Mouse (Mus musculus) embryo, embryonic 9.5 days (tissue): ENCODE measurements at regions not wholly inside any gene's neighbourhood (a gene's known extent, or its start where the extent isn't known, plus 50 kb on each side); places are given as distances from the start of the nearest gene placed in this dataset.
A peak's percentile ranks its signal among the peaks of the same experiment; 100 is the strongest.

Experiments
- DNase-seq: peaks from one replicate; pipeline ENCODE4 v3.0.0-alpha.2; 2017; ENCODE audit errors: extremely low spot score

DNA sequence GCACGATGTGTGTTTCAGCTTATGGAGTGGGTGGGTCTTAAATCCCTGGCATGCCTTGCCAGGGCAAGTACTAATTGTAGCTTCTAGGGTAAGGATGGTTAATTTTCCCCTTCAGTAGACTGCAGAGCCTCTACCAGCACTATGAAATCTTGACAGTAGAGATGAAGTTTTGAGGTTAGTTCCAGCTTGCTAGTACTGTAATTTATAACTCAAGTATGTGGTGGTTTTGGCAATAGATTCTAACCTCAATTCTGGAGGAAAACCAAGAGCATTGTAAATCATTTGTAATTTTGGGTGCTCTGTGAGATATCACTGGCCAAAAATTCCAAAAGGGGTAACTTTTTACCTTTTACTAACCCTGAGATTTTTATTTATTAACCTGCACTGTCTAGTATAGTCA, 164.3 kb upstream of the Ednrb start:
- DNase-seq, result no peak

DNA sequence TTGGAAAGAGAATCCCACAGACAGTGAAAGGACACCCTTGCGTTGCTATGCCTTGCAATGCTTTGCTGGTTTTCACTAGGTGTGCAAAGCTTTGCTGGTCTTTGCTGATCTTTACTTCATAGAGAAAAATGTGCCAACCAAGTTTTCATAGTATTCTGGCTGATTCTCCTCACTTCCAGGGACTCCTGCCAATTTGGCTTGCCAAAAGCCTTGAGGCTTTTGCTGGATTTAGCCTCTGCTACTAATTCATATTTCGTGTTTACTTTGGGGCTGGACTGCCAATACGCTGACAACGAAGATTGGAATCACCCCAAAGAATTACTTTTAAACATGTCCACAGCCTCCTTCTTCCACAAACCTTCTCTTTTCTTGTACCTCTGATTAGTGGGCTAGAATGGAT, 162.2 kb upstream of the Ednrb start:
- no peak for DNase-seq

DNA sequence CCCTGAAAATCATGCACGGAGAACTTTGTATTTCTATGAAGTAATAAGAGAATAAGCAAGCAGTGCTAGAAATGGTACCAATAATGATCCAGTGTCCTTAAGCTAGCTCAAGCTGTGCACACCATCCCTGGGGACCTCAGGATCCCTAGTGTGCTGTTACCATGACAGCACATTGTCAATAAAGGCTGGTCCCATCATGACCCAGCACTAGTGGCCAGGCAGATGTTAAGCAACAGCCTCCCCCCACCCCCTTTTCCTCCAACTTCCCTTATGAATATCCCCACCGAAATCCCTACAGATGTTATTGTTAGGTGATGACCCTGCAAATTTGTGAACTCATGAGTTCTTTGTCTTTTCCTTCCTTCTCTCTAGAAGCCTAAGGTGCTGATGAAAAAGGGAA, 160.9 kb upstream of the Ednrb start:
- DNase-seq, result no peak

DNA sequence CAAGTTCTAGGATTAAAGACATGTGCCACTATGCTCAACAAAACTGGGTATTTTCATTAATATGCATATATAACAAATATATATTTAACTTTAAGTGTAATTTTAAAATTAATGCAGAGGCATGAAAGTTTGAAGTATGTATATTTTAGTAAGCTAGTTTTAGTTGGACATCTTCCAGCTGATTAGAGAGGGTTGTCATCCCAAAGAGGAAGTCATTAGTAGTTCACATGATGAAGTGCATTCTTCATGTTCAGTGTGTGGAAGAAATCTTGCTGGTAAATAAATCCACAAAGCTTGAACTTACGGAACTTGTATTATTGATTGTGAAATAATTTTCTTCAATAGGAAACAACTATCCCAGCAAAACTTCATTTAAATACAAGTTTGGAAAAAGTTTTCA, 158.2 kb upstream of the Ednrb start:
- no peak for DNase-seq

DNA sequence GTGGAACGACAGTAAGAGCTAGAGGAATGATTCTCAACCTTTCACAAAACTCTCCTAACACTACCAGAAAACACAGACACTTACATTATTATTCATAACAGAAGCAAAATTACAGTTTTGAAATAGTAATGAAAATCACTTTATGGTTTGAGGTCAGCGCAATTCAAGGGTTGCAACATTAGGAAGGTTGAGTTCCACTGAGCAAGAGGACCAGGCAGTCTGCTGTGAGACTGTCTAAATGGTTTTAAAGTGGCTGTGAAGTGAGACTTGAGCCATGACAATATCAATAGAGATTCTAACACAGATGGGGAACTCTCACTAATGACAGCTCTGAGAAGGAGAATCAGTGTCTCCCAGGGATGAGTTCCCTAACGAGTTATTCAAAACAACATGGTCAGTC, 146.2 kb upstream of the Ednrb start:
- no peak for DNase-seq

DNA sequence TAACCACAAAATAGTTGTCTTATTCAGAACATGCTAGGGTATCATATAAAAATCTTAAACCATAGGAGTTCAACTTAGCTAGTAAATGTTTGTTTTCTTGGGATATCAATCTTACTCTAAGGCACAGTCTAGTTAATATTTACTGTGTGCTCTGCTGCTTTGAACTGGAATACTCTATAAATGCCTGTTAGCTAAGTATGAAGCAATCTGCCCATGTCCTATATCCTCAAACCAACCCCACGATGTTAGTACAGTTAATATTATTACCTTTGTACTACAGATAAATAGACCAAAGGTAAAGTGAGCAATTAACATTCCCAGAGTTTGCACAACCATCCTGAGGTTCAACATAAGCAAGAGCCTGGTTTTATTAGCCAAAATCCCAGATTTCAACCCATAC, 145.7 kb upstream of the Ednrb start:
- DNase-seq, result no peak

DNA sequence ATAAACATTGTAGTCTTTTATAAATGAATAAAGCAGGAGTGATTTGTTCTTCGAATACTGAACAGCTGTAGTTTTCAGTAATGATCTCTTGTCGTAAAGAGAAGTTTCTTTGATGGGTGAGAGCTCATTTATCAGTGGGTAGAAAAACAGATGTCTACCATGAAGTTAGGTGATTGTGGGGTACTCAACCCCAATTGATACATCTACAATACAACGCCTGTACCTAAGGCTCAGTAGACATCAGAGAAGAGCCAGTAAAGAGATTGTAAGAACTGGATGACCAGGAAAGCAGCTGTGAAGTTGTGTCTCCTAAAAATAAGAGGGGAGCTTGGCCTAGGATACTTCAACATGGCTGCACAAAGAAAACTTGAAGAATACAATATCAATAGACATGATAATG, 143.1 kb upstream of the Ednrb start:
- DNase-seq, result no peak

DNA sequence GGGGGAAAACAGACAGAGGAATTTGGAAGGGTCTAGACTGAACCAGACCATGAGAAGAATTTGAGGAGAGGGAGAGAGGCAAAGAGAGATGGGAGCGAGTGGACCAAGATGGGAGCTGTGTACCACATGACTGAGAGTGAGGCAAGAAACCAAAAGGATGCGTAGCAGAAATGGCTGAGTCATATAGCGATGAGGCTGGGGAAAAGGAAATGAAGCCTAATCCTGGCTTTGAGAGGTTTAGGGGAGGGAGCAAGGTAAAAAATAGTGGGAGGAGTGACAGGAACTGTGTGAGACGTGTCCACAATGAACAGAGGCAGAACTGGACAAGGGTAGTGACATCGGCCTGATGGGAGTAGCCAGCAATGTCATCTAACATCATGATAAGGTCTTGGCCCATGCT, 140.1 kb upstream of the Ednrb start:
- DNase-seq, result no peak

DNA sequence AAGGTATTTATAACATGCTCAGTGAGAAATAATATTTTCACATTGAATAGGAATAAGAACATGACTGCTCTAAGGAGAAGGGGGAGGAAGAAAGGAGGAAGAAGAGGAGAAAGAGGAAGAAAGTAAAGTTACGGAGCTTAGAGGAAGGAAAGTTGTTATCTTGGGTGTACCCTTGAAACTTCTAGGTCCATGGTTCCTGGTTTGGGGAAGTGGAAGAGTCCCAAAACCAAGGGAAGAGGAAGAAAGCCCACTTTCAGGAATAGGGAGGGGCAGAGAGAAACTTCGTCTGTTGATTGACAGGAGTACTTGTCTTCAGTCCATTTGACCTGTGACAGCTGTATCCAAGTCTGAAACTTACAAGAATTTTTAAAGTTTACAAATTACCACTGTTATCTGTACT, 134.6 kb upstream of the Ednrb start:
- no peak for DNase-seq

DNA sequence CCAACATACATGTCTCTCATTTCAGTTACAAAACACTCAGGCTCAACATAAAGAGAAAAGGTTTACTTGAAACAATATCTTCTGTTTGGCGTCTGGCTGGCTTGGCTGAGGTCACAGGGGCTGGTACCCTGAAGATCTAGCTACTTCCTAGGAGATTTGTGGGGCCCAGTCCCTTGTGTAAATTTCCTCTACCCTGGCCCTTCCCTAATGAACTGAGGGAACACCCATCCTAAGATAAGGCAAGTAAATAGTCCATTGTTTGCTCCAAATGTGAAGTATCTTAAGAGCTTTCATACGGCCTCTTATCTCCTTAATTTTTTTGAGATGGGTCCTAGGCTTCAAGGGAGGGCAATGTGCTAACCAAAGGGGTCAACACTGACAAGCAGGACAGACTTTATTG, 133.6 kb upstream of the Ednrb start:
- DNase-seq, result no peak

DNA sequence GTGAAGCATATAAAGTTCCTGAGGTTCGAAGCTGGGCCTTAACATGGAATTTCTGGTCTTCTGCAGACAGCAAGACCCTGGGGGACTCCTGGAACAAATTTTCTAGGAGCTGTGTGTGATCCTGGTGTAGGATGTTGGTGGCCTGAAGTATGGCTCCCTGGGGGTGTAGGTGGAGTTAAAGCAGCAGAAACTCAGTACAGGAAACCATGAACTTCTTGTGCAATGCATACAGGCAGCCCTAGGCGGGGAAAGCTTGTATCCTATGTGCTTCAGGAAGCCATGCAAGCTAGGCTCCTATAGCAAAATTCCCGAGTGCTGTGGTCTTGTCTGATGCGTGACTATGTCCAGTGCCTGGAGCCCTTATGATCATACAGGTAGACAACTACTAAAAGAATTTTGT, 129.8 kb upstream of the Ednrb start:
- no peak for DNase-seq

DNA sequence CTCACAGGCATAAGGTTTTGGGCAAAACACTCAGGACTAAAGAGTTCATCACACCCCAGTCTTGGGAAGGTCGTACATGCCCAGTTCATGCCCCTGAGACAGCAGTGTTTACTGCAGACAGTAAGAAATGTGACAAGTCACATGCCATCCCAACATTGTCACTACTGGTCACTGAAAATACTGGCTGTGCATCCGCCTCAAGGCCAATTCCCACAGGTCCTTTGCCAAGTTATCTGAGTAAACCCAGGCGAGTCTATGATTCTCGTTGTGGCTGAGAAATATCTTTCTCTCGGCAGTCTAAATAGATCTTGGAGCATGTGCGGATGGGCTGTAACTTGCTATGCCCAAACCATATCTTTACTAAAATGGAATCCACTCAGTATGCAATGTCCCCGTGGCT, 128.9 kb upstream of the Ednrb start:
- DNase-seq, result no peak

DNA sequence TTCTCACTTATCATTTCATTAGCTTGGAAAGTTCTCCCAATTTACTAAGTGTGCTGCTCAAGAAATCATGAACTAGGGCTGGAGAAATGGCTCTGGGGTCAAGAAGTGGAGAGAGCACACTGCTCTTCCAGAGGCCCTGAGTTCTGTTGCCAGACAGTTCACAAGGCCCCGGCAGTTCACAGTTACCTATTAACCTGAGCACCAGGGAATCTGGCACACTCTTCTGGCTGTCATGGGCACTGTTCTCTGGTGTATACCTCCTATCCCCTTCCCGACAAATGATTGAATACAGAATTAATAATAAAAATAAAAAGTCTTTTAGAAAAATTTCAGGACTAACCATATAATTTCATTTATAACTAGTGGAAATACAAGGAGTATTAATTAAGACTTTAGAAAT, 125.1 kb upstream of the Ednrb start:
- DNase-seq, result no peak

DNA sequence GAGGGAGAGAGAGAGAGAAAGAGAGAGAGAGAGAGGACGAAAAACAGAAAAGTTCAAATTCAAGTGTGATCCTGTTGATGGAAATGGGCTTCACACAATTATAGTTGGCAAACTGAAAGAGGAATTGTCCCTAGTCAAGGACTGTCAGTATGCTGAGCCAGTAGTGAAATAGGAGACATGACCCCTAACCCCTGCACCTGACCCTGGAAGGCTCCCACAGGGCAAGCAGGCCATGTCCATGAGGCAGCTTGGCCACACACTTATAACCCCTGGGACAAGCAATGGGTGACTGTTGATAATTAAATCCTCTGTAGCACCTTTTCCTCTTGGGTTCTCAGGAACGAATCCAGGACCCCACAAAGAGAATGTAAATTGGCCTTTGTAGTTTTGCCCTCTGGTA, 122.1 kb upstream of the Ednrb start:
- peak; percentile 25 for DNase-seq

DNA sequence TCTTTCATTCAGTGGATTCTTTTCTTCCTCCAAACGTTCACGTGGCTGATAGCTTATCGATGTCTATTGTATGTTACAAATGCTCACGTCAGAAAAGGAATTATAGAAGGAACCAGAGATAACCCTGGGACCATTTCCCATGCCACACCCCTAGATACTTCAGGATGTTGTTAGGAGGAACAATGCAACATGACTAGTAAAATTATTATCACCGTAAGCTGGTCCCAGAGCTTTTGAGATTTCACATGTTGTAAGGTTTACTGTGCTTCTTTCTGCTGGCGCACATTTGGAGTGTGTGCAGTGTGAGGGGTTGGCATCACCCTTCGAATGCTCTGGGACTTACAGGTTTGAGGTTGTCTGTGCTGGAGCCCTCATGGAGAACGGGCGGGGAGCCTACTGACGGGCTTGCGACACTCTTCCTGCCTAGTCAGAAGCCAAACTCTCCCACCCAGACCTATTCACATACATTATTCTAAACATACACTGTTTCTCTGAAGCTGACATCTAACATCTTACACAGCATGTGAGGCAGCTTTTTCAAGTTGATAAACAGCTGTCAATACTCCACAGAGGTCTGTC, 118.2 kb upstream of the Ednrb start:
- no peak for DNase-seq

DNA sequence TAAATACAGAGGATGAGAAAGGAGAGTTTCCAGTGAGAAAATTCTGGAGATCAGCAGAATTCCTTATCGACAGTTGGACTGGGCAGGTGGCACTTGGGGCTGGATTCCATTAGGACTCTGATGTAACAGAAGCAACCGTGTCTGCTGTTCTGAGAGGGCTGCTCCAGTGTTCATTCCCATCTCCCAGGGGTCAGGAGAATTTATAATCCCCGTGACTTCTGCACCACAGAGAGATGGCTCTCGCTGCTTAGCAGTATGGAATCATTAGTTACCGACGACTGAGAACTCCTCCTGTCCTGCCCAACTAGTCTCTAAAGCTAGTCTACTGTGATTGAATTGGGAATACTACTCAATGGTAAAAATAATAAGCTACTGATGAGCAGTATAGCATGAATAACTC, 107.7 kb upstream of the Ednrb start:
- no peak for DNase-seq

DNA sequence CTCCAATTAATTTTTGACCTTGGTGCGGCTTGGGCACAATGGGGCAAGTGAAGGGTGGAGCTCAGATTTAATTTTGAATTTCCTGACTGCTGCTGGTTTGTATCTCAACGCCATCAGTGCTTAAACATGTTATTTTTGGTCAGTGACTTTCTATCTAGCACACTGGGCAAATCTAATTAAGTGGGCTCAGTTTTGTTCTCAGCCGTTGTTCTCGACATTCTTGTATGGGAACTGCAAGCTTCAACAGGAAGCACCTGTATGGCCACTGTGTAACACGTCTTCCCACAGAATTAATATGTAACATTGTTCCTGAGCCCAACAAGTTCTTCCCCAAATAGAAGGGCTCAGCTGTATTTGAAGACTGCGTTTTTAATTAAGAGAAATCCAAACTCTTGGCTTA, 105.7 kb upstream of the Ednrb start:
- no peak for DNase-seq

DNA sequence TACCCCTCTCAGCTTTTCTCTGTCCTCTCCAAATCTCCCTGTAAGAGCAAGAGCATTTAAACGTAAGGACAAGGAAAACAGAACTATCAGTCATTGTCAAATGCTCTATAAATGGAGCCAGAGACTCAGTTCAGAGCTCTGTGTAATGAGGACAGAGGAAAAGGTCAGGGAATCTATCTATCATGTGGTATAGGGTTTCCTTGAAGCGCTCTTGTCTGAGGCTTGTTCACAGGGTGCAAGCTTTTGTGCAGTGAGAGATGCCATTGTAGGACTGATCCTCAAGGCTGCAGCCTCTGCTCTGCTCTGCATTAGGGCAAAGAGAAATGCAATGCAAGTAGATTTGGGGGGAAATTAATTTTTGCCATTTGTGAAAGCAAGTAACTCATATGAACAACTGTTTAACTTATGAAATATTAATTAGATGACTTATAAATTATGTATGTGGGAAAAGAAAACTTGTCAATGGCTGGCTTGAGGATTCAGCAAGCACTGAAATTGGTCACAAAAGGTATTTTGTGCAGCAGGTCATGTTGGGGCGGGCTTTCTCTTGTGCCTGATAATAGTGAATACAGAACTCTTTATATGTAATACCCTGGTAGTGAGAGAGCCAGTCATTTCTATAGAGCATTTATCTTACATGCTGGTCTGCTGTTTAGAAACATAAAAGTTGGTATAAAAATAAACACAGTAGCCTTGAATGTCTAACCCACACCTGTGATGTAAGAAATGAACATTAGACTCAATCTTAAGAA, 104.0 kb upstream of the Ednrb start:
- peak; percentile 41 for DNase-seq

DNA sequence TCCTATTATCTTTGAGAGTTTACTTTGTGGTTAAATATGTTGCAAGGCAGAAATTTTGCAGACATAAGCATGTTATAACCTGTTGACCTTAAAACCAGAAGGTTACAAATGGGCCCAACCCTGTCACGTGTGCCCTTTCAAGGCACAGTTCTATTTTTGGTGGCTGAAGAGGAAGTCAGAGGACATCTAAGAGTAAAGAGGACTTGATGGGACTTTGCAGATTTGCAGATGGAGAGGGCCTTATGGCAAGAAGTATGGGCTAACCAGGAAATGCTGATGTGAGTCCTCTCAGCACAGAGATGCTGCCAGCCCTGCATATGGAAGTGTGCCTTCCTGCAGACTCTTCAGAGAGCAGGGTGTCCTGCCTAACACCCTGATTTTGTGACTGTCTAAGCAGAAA, 101.6 kb upstream of the Ednrb start:
- DNase-seq, result no peak

DNA sequence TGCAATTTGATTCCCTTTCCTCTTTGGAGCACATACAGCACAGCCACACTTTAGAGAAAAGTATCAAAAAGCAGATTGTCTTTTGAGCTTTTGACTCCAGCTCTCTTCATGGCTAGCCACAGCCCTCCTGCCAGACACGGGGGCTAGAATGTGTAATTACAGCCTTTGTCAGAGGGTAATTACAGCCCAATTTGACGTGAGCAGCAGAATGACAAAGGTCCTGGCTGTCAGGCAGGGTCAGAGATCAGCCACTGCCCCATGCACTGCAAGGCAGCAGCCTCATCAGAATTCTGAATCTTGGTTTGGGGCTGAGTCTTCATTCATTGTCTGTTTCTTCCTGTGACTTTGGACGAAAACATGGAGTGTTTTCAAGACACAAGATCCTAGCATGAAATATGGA, 95.7 kb upstream of the Ednrb start:
- DNase-seq, result peak; percentile 66

DNA sequence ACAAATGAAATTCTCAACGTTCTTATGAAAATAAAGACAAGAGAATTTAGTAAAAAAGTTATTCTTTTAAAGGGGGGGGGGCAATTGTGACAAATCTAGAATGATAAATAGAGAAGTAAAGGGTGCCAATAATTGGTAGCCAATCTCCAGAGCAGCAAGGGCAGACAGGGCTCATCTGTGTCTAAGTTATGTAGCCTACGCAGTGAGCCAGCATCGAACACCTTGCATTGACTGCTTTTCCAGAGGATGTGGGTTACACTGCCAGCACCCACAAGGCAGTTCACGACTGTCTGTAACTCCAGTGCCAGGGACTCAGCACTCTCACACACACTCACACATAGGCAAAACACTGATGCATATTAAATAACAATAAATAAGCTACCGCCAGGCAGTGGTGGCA, 94.7 kb upstream of the Ednrb start:
- no peak for DNase-seq

DNA sequence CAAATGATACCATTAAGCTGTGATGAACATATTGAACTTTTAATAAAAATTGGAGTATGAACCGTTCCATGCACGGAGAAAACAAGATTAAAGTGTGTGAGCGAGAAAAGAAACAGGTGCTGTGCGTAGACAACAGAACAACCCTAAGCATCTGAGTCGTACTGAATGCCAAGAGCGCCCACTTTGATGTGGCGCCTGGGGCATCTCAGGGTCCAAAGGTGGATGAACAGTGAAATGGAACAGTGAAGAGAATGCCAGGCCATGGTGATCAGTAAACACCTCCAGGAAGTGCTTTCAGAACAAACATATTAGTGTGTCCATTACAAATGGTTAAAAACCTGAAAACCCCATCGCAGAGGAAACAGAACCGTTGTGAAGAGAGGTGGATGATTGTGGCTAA, 94.0 kb upstream of the Ednrb start:
- no peak for DNase-seq

DNA sequence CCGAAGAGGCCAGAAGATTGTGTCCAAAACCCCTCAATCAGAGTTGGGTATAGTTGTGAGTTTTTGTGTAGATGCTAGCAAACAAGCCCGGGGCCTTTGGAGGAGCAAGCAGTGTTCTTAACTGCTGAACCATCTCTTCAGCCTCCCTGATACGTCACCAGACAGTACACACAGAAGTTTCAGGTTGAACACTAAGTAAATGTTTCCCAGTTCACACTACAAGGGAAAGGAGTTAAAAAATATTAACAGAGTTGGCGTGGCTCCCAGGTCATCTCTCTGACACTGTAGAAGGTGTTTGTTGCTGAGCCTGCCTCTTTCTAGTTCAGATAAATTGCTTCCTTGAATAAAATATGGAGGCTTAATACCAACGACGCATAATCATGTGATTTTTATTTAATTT, 93.5 kb upstream of the Ednrb start:
- no peak for DNase-seq

DNA sequence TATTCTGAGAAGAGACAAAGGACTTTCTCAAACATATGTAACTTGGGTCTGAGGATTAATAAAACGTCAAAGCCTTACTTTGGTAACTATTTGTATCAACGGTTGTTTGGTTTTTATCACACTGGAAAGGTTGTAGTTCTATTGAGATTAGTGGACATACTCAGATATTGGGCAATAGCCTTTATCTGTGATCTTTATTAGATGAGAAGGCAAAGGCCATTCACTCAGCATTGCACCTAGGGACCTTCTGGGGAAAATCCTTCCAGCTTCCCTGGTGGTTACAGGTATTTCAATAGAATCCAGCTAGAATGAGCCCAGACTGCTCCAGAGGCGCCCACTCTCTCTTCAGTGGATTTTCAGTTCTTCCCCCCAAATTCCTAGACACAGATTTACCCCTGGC, 89.6 kb upstream of the Ednrb start:
- no peak for DNase-seq
